Mouse (Mus musculus): ENCODE measurements around the gene Scgb2b12.
"Not testable (repeated sequence)": the region's sequence is repeated elsewhere in the genome, so short reads cannot be mapped to it uniquely, and the experiment has no call there.

The Scgb2b12 gene

DNA sequence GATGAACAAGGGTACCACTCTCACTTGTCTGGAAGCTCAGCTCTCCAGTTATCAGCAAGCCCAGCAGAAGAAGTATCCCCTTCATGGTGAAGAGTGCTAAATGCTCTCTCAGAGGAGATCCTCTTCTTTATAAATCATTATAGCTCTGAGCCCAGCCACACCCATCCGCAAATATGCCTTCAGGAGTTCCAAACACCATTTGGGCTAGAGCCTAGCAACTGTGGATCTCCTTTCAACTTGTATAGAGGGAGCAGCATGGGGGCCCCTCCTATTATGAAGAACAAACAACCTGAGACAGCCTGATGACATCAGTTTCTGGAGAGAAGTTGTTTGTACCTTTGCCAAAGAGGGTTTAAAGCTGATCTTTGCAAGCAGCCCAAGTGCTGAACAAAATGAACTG lies at the start of gene Scgb2b12:
Gene Scgb2b12 (minus strand): TSS at position 101 of the 400 bp plus-strand sequence.
- not testable (repeated sequence) for TF ChIP-seq GATA4 (IDR thresholded peaks at IDR 0.05; ENCODE audit: insufficient replicate concordance, low read length)

- not testable (repeated sequence) for TF ChIP-seq GATA4 (IDR thresholded peaks at IDR 0.05; ENCODE audit: insufficient replicate concordance, low read length)
These were observed 6.8 kb upstream of the Scgb2b12 start, which contains the start of gene Scgb1b12 for GRCm38 (mm10) chr7:32333882-32334281. Gene Scgb1b12, plus strand, starts transcription at chr7:32334182.
